Mouse (Mus musculus) left cerebral cortex, postnatal 36 days (tissue): ENCODE measurements around the gene 6030408B16Rik. TPM values are rescaled to one million over a fixed set of nuclear protein-coding genes. Genes with fewer than 3 reads are reported as not detected.
A peak's percentile ranks its signal among the peaks of the same experiment; 100 is the strongest.

ENCODE experiments used
- DNase-seq, 2 experiments: peaks; one replicate each; pipeline ENCODE4 v3.0.0; 2021 to 2022; ENCODE audit warnings: low spot score in 2 of 2, mixed read lengths in 1 of 2
- intact Hi-C: fragments of 180-260 bp; cut with DNase I; formaldehyde crosslinking; loops from one replicate; pipeline ENCODE4 v1.15.1; 2025
- total RNA-seq, 2 experiments: library from RNA; stranded (reverse); gene quantifications; 2 replicates each; pipeline ENCODE4 v1.2.3; 2021

Gene 6030408B16Rik
- total RNA-seq: under 1 TPM; 0.27 to 0.37 TPM

DNA sequence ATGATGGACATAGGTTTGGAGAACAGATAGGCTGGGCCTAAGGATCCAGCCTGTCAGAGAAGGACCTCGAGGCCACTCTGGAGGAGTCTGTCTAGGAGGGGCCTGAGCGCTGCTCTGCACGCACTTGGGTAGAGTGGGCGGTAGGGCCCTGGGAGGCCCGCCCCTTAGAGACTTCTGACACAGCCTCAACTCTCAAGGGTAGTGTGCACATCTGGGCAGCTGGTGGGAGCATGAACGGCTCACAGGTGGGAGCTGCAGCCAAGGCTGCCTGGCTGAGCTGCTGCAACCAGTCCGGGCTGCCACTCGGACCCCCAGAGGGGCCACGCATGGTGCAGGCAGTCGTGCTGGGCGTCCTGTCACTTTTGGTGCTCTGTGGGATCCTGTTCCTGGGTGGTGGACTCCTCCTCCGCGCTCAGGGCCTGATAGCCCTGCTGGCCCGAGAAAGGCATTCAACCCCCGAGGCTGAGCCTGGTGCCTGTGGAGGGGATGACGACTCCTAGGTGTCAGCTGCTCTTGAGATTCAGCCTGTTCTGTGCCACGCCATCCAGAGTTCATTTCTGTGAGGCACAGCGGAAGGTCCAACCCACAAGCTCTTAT, at the start of gene 6030408B16Rik:
Gene 6030408B16Rik (plus strand): TSS at position 188 of the 597 bp plus-strand sequence.
- intact Hi-C loops: no loop called here

GRCm38 (mm10) chr15:101244012-101244411, 49.0 kb upstream of the 6030408B16Rik start:
- no peak for DNase-seq
- intact Hi-C loops: no loop called here

More for the DNA sequence above, at the start of gene 6030408B16Rik:
- DNase-seq: no peak

DNA sequence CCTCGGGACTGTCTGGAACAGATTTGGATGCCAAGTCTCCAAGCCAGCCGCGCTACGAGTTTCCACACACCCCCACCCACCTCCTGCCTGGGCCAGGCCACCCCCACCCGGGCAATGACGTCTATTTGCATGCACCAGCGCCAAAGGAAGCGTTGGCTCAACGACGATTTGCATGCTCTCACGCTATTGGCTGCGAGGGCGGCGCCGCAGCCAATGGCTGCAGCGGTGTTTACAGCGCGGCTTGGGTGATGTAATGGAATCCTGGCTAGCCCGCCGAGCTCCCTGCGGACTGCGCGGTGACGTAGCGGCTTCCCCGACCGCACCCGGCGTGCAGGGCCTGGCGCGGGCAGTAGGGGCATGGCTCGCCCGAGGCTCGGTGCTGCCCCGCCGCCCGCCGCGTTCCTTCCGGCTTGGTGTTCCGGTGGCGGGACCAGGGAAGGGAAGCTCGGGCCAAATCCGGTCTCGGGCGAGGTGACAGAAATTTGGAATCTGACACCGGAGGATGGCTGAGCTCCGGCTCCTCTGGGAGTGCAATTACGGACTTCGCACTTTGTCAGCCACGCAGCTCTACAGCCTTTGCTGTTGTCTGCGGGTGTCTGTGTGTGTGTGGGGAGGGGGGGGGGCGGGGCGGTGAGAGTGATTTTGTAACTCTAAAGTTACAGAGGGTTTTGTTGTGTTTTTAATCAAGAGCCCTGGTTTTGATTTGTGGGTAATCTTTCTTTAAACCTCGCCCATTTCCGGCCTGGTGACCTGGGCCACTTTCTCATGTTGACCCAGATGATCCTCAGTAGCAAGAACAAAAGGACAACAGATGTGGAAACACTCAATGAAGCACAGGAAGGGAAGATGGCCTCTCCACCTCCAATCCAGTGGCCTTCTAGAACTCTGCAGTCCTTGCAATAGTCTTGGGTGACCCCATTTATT, 46.5 kb upstream of the 6030408B16Rik start:
- intact Hi-C loops: loop anchor here (1.0 to 2.0 kb wide), 2 partner anchors 8 to 20 kb away; partner anchors contain the start of gene Nr4a1
- peak; percentile 95 for DNase-seq

GRCm38 (mm10) chr15:101247155-101247498, 45.9 kb upstream of the 6030408B16Rik start:
- intact Hi-C loops: loop anchor here (2.0 kb wide), 1 partner anchor 20 kb away; no protein-coding TSS in a partner anchor
- no peak for DNase-seq

- intact Hi-C loops: no loop called here
These were observed 44.8 kb upstream of the 6030408B16Rik start for GRCm38 (mm10) chr15:101248029-101248710.

GRCm38 (mm10) chr15:101250220-101250800, 42.7 kb upstream of the 6030408B16Rik start:
- DNase-seq: no peak
- intact Hi-C loops: no loop called here

More at GRCm38 (mm10) chr15:101248029-101248710, 44.8 kb upstream of the 6030408B16Rik start:
- DNase-seq: no peak

DNA sequence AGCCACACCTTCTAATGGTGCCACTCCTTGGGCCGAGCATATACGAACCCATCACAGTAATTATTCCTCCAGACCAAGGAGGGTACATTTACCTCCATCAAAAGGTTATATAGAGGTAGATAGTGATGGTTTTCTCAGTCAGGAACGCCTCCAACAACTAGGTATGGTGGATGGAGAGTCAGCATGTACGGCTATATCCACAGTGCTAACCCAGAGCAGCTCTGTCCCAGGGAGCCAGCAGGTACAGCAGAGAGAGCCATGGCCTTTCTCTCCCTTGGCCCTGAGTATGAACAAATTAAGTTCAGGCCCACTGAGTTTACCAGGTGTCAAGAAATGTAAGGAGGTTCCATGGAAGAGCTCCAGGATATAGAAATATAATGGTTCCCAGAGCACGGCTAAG, 41.1 kb upstream of the 6030408B16Rik start:
- intact Hi-C loops: no loop called here
- no peak for DNase-seq

DNA sequence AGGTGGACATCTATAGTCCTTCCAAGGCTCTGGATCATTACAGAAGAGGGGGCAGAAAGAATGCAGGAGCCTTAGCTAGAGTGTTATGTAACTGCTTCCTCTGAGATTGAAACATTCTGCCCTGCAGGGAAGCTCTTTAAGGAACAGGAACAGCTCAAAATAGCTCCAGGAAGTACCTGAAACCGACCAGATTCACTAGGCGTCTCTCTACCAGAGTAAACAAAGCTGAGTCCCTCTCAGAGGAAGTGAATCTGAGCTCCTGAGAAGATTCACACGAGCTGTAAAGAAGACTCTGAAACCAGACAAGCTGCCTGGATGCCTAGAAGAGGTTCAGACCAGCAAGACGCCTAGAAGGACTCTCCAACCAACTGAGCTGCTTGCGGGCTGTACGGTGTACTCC, 40.4 kb upstream of the 6030408B16Rik start:
- DNase-seq: no peak
- intact Hi-C loops: no loop called here

DNA sequence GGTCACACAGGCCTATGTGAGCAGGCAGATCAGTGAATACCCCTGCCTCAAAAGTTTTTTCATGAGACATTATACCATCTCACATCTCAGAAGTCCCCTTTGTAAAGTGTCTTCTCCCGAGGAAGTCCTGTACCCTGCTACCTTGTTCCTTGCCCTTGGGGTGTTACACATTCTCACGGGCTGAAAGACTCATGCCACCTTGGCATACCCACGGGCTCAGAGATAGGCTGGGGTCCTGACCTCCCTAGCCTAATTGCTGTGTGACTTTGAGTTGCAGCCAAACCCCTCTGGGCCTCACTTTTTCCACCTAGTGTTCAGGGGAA, 39.5 kb upstream of the 6030408B16Rik start:
- intact Hi-C loops: no loop called here
- no peak for DNase-seq

GRCm38 (mm10) chr15:101253886-101254795, 38.9 kb upstream of the 6030408B16Rik start, which contains the start of gene Nr4a1:
Gene Nr4a1, plus strand, starts transcription at chr15:101254269.
- intact Hi-C loops: loop anchor here (1.0 kb wide), 1 partner anchor 8 kb away; no protein-coding TSS in a partner anchor
- DNase-seq: peak; percentile 82 to 90

GRCm38 (mm10) chr15:101255842-101256462, 37.1 kb upstream of the 6030408B16Rik start:
- intact Hi-C loops: no loop called here
- DNase-seq: no peak

DNA sequence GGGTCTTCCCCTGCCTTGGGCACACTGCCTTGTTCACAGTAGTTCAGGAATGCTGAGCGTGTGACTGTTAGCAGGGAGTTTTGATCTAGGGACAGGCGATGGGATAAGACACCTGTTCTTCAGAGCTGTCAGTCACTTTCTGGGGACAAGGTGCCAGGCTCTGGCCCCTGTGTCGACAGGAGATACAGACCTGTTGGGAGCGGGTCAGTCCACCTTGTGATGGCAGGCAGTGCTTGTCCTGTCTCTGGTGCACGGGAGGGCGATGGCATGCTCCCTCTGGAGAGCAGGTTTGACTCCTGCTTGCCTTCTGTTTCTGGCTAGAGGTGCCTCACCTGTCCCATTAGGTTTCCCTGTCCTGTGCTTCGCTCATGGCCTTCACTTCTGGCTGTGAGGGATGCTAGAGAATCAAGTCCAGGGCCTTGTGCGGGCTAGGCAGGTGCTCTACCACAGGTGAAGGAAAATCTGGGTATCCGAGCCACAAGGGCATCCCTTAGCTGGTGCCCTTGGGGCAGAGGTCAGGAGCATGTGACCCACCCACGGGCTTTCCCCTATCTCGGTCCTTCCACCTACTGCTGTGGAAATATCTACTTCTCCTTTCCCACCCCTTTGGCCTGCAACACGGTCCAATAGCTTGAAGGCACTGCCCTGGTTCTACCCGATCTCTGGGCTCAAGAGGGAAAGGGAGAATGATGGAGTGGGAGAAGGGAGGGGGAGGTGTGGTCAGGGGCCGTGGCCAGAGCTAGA, 36.4 kb upstream of the 6030408B16Rik start:
- intact Hi-C loops: no loop called here

GRCm38 (mm10) chr15:101258420-101258819, 34.6 kb upstream of the 6030408B16Rik start:
- DNase-seq: no peak
- intact Hi-C loops: no loop called here

More for the DNA sequence above, 36.4 kb upstream of the 6030408B16Rik start:
- DNase-seq: no peak

GRCm38 (mm10) chr15:101259922-101260321, 33.1 kb upstream of the 6030408B16Rik start:
- intact Hi-C loops: no loop called here

GRCm38 (mm10) chr15:101260387-101260786, 32.6 kb upstream of the 6030408B16Rik start:
- no peak for DNase-seq
- intact Hi-C loops: no loop called here

More at GRCm38 (mm10) chr15:101259922-101260321, 33.1 kb upstream of the 6030408B16Rik start:
- DNase-seq: no peak

GRCm38 (mm10) chr15:101260874-101261622, 32.0 kb upstream of the 6030408B16Rik start:
- DNase-seq: no peak
- intact Hi-C loops: no loop called here

- DNase-seq: no peak
These were observed 30.5 kb upstream of the 6030408B16Rik start for GRCm38 (mm10) chr15:101262502-101262901.

More at GRCm38 (mm10) chr15:101262502-101262901, 30.5 kb upstream of the 6030408B16Rik start:
- intact Hi-C loops: no loop called here
